Mouse (Mus musculus) embryonic facial prominence, embryonic 12.5 days (tissue): Measurements from ENCODE around the gene Tmem120a. TPM values are rescaled to one million over a fixed set of nuclear protein-coding genes. Genes with fewer than 3 reads are reported as not detected.

Source experiments
- ATAC-seq: fragments of 200-750 bp; cut with Nextera tagmentation; 2 replicates; pipeline ENCODE4 v1.8.0; 2017; ENCODE audit not compliant: insufficient number of reproducible peaks, insufficient read depth, low FRiP score, low TSS enrichment
- H3K27ac ChIP-seq: fragments of 300-500 bp; sonication (generic); 2 replicates; pipeline ENCODE4 v1.5.1; 2016; ENCODE audit warnings: mild to moderate bottlenecking
- H3K27me3 ChIP-seq: fragments of 300-500 bp; sonication (generic); 2 replicates; pipeline ENCODE4 v1.6.1; 2016; ENCODE audit warnings: mild to moderate bottlenecking, moderate library complexity
- H3K36me3 ChIP-seq: fragments of 300-500 bp; sonication (generic); 2 replicates; pipeline ENCODE4 v1.6.1; 2016; ENCODE audit warnings: mild to moderate bottlenecking
- H3K4me1 ChIP-seq: fragments of 300-500 bp; sonication (generic); 2 replicates; pipeline ENCODE4 v1.6.1; 2016
- H3K4me2 ChIP-seq: fragments of 300-500 bp; sonication (generic); replicated peaks from 2 replicates; pipeline ENCODE4 v1.6.1; 2016; ENCODE audit warnings: mild to moderate bottlenecking, moderate library complexity
- H3K4me3 ChIP-seq: fragments of 300-500 bp; sonication (generic); 2 replicates; pipeline ENCODE4 v1.5.1; 2016; ENCODE audit warnings: mild to moderate bottlenecking
- H3K9ac ChIP-seq: fragments of 300-500 bp; sonication (generic); 2 replicates; pipeline ENCODE4 v1.6.1; 2016; ENCODE audit warnings: mild to moderate bottlenecking, moderate library complexity
- H3K9me3 ChIP-seq: fragments of 300-500 bp; sonication (generic); 2 replicates; pipeline ENCODE4 v1.6.1; 2016; ENCODE audit warnings: mild to moderate bottlenecking, moderate library complexity
- WGBS: fragments of 180-500 bp; shearing (Covaris S2); methylation state at CpG from one replicate; pipeline ENCODE4 v1.1.7; 2016; 5-methylcytosine and 5-hydroxymethylcytosine counted together
- microRNA-seq: library from miRNA; unstranded; fragments of <30 nt; microRNA quantifications from one replicate; pipeline ENCODE4, GENCODE M21; 2017
- polyA plus RNA-seq: library from polyadenylated mRNA; unstranded; fragments of >200 nt; fragmentation: Nextera tagmentation; extraction: Ambion mirVana; gene quantifications from 2 replicates; pipeline ENCODE4 v1.2.1, GENCODE M21; 2016

Tmem120a gene
- polyA plus RNA-seq, 1 experiment from 2014 or later: 53.1 TPM

DNA sequence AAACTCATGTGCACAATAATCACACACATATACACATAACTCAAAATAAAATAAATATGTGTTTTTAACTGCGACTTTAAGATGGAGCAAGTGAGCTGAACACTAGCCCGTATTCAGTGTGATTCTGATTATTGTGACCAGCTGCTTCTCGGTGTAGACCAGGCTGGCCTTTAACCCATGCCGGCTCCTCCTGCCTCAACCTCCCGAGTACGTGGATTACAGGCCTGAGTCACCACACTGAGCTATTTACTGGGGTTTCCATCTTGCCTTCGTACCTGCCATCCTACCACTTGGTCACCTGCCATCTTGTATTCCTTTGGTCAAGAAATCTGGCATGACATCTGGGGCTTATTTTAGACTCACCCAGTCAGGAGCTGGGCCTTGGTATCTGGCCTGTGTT is 40.8 kb downstream of the Tmem120a start:
- H3K27ac ChIP-seq: no peak overlapping the region
- no peak overlapping the region for H3K9ac ChIP-seq
- peaks cover 40% of the 10 kb centered on the region for H3K36me3 ChIP-seq
- H3K4me3 ChIP-seq: no peak overlapping the region
- H3K27me3 ChIP-seq: no peaks in the 10 kb centered on the region
- H3K4me2 ChIP-seq: no peak overlapping the region
- ATAC-seq: no peak
- H3K4me1 ChIP-seq: no peaks in the 10 kb centered on the region
- WGBS: 89% methylated on average over 7 of the region's 7 CpGs
- H3K9me3 ChIP-seq: no peaks in the 10 kb centered on the region

DNA sequence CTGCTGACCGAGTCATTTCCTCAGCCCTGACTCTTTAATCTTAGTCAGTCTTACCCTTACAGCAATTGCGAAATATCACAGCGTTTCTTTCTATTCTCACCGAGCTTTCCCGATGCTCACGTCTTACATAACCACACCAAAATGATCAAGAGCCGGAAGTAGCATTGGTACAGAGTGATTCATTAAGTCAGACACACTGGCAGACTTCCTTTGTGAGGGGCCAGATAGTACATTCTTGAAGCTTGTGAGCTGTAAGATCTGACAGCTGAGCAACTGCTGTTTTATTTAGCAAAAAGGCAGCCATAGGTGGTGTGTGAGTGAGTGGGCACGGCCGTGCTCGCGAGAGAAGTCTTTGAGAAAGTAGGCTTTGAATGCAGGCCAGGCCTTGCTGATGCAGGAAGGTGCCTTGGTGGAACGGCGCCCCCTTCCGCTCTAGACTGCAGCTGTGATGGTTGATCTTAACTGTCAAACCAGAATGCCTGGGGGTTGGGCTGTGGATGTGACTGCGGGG is 41.5 kb downstream of the Tmem120a start:
- Histone ChIP-seq H3K4me1 (no peaks in the 10 kb centered on the region), H3K36me3 (peaks cover 38% of the 10 kb centered on the region), H3K4me2 (no peak overlapping the region), H3K27me3 (no peaks in the 10 kb centered on the region), H3K9ac (no peak overlapping the region), H3K4me3 (no peak overlapping the region), H3K27ac (no peak overlapping the region), H3K9me3 (no peaks in the 10 kb centered on the region)
- WGBS: 80% methylated on average over 15 of the region's 15 CpGs
- ATAC-seq: no peak

DNA sequence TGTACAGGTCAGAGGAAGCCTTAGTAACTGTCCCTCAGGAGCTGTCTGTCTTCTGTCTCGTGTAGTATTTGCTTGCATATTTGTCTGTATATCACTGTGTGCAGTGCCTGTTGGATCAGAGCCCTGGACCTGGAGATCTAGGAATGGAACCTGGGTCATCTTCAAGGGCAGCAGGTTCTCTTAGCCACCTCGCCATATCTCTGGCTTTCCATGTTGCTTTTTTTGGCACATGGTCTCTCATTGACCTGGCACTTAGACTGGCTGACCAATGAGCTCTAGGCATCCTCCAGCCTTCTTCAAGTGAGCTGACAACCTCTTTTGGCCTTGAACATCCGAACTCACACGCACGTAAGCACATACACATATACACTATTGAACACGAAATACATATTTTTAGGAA is 42.1 kb downstream of the Tmem120a start:
- Histone ChIP-seq H3K4me1 (no peaks in the 10 kb centered on the region), H3K27ac (no peak overlapping the region), H3K9me3 (no peaks in the 10 kb centered on the region), H3K27me3 (no peaks in the 10 kb centered on the region), H3K4me3 (no peak overlapping the region), H3K9ac (no peak overlapping the region), H3K36me3 (peaks cover 32% of the 10 kb centered on the region), H3K4me2 (no peak overlapping the region)
- WGBS: 91% methylated on average over 6 of the region's 6 CpGs
- ATAC-seq: no peak

DNA sequence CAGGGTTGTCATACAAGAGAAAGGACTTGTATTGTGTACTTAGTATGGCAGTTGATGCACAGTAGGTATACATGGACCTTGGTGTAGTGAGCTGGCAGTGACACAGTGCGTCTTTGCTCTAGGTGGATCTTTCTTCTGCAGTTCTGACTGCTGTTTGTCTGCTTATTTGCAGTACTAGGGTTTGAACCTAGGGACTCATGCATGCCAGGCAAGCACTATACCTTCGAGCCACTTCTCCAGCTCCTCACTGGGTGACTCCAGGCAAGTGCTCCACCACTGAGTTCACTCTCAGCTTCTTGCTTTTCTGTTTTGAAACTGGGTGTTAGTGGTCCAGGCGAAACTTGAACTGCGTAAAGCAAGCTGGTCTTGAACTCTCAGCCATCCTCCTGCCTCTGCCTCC is 42.6 kb downstream of the Tmem120a start:
- H3K4me1 ChIP-seq: no peaks in the 10 kb centered on the region
- H3K4me2 ChIP-seq: no peak overlapping the region
- 95% methylated on average over 4 of the region's 4 CpGs for WGBS
- H3K9me3 ChIP-seq: no peaks in the 10 kb centered on the region
- no peaks in the 10 kb centered on the region for H3K27me3 ChIP-seq
- no peak for ATAC-seq
- H3K27ac ChIP-seq: no peak overlapping the region
- no peak overlapping the region for H3K9ac ChIP-seq
- no peak overlapping the region for H3K4me3 ChIP-seq
- H3K36me3 ChIP-seq: peaks cover 26% of the 10 kb centered on the region; the same call in 1 of the 2 replicates

DNA sequence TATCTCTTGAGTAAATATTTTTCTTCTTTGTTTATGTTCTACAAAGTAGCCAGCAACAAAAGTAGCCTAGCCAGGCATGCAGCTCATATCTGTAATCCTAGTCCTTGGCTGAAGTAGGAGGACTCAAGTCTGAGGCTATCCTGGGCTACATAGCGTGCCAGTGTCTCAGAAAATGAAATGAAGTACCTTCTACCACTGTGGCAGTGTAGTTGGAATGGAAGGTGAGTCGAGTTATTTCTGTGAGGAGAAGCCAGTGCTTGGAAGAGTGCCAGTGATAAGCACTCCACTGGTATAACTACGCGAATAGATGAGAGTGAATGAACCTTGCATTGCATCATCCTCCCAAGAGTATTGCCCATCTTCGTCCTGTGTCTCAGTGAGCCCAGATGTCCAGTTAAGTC is 46.5 kb downstream of the Tmem120a start:
- no peak overlapping the region for H3K4me2 ChIP-seq
- peaks cover 29% of the 10 kb centered on the region; the same call in 1 of the 2 replicates for H3K36me3 ChIP-seq
- H3K9ac ChIP-seq: no peak overlapping the region
- no peak overlapping the region for H3K27ac ChIP-seq
- H3K27me3 ChIP-seq: no peaks in the 10 kb centered on the region
- H3K4me1 ChIP-seq: peaks cover 8% of the 10 kb centered on the region; the same call in 1 of the 2 replicates
- no peaks in the 10 kb centered on the region for H3K9me3 ChIP-seq
- no peak for ATAC-seq
- H3K4me3 ChIP-seq: no peak overlapping the region
- WGBS: 84% methylated on average over 5 of the region's 5 CpGs

DNA sequence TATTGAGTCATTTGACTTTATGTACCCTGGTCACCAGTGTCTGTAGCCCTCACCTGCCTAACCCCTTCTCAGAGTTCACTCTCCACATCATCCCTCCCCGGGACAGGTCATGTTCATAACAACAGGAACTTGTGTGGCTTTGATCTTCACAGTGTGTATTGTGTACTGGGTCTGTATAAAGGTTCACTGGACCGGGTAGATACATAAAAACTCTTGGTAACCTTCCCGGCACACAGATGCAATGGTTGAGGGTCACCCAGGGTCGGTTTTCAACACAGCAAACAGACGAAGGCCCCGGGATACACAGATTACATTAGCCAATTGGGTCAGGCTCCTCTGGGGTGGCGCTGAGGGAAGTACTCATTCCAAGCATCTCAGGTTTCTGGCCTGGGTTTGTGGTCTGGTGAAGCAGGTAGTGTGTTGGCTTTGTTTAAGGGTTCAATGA is 48.9 kb downstream of the Tmem120a start:
- no peaks in the 10 kb centered on the region for H3K27me3 ChIP-seq
- peaks cover 20% of the 10 kb centered on the region; the same call in 1 of the 2 replicates for H3K36me3 ChIP-seq
- no peak overlapping the region for H3K9ac ChIP-seq
- no peak for ATAC-seq
- no peak overlapping the region for H3K4me2 ChIP-seq
- H3K4me3 ChIP-seq: no peak overlapping the region
- 32% methylated on average over 7 of the region's 7 CpGs for WGBS
- H3K27ac ChIP-seq: no peak overlapping the region
- H3K9me3 ChIP-seq: no peaks in the 10 kb centered on the region
- peaks cover 10% of the 10 kb centered on the region; the same call in 1 of the 2 replicates for H3K4me1 ChIP-seq

DNA sequence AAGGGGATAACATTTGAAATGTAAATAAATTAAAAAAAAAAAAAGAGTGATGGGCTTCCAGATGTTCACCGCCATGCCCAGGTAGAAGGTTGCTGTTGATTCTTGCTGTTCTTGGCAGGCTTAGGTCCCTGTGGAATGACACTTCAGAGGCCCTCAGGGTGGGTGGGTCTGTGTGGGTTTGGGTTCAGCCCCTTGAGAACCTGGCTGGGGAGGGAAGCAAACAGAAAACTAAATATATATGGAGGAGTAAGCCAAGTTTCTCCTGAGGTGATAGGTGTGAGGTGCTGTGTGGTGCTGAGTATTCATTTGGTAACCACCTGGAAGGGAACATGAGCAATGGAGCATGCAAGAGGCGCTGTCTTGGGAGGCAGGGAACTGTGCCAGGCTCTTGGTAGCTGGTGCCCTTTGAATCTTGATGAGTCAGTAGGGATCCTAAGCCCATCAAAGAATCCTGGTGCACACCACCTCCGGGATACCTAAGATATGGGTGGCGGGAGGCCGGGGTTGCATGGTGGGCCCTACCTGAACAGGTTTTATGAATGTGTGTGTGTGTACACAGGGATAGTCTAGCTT is 50.9 kb downstream of the Tmem120a start:
- Histone ChIP-seq H3K36me3 (peaks cover 9% of the 10 kb centered on the region; the same call in 1 of the 2 replicates), H3K9me3 (no peaks in the 10 kb centered on the region), H3K27me3 (no peaks in the 10 kb centered on the region), H3K4me3 (no peak overlapping the region), H3K27ac (no peak overlapping the region), H3K4me2 (no peak overlapping the region), H3K9ac (no peak overlapping the region), H3K4me1 (peaks cover 18% of the 10 kb centered on the region; the same call in 1 of the 2 replicates)
- ATAC-seq: no peak
- WGBS: 94% methylated on average over 5 of the region's 5 CpGs

DNA sequence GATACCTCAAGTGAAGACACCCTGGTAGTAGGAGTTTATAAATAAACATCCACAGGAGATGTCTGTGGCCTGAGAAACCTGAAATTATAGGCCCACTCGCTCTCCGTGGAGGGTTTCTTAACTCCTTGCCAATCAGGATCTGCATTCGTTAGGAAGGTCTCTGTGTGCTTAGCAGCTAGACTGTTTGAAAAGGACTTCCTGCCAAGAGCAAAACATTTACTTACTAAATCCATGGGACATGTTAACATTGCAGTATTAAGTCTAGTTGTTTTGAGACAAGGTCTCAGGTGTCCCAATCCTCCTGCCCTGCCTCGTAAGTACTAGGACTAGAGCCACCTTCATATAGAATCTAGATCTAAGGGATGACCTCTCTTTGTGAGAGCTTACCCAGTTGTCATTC is 53.0 kb downstream of the Tmem120a start:
- H3K36me3 ChIP-seq: peaks cover 8% of the 10 kb centered on the region; the same call in 1 of the 2 replicates
- no peak overlapping the region for H3K9ac ChIP-seq
- H3K4me1 ChIP-seq: peaks cover 18% of the 10 kb centered on the region; the same call in 1 of the 2 replicates
- no peak for ATAC-seq
- H3K27ac ChIP-seq: no peak overlapping the region
- WGBS: 77% methylated on average over 4 of the region's 4 CpGs
- no peaks in the 10 kb centered on the region for H3K9me3 ChIP-seq
- no peak overlapping the region for H3K4me2 ChIP-seq
- H3K27me3 ChIP-seq: no peaks in the 10 kb centered on the region
- no peak overlapping the region for H3K4me3 ChIP-seq

DNA sequence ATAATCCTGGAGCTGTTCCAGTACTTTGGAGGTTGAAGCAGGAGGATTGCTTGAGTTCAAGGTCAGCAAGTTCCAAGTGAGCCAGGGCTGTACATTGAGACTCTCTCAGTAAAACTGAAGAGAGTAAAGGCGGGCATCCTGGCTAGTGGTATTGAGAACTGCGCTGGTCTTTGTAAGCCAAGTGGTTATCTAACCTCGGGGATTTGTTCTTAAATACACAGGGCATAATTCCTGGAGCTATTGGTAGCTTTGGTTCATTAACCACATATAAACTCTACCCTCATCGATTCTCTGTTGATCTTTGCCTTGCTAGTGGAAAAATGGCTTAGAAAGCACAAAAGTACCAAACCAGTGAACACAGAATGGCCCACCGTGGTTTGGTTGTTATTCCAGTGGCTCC is 53.8 kb downstream of the Tmem120a start:
- WGBS: 89% methylated on average over 5 of the region's 5 CpGs
- Histone ChIP-seq H3K36me3 (peaks cover 8% of the 10 kb centered on the region; the same call in 1 of the 2 replicates), H3K27ac (no peak overlapping the region), H3K9ac (peak overlapping the region; percentile 71; the same call in 1 of the 2 replicates), H3K9me3 (no peaks in the 10 kb centered on the region), H3K27me3 (no peaks in the 10 kb centered on the region), H3K4me1 (peaks cover 14% of the 10 kb centered on the region; the same call in 1 of the 2 replicates), H3K4me3 (peak overlapping the region; percentile 81), H3K4me2 (peak overlapping the region; percentile 92)
- no peak for ATAC-seq

Small RNA genes within 50 kb of the gene (microRNA-seq; reads per million reads assigned to microRNA genes)
- gene Mir7034: not detected

Other genes starting within 250 kb of the Tmem120a start
- gene Hip1, start 199.3 kb downstream of the Tmem120a start, polyA plus RNA-seq: 57.9 and 60.5 TPM in 2 replicates
- gene Ccl26, start 180.9 kb downstream of the Tmem120a start, polyA plus RNA-seq: not detected in 2 replicates
- 0.99 and 1.0 TPM in 2 replicates for gene Ccl24, start 171.4 kb downstream of the Tmem120a start, polyA plus RNA-seq
- 47.4 and 49.1 TPM in 2 replicates for gene Rhbdd2, start 111.8 kb downstream of the Tmem120a start, polyA plus RNA-seq
- gene Por, start 74.4 kb downstream of the Tmem120a start, polyA plus RNA-seq: 98.4 and 99.4 TPM in 2 replicates
- 0.23 and 0.47 TPM in 2 replicates for gene Styxl1, start 33.9 kb upstream of the Tmem120a start, polyA plus RNA-seq
- 487 and 498 TPM in 2 replicates for gene Mdh2, start 34.0 kb upstream of the Tmem120a start, polyA plus RNA-seq
- 3.6 and 8.9 TPM in 2 replicates for gene Srrm3, start 62.4 kb upstream of the Tmem120a start, polyA plus RNA-seq
- gene Hspb1, start 143.5 kb upstream of the Tmem120a start, polyA plus RNA-seq: 67.9 and 74.8 TPM in 2 replicates
- gene Ywhag, start 190.2 kb upstream of the Tmem120a start, polyA plus RNA-seq: 221 and 228 TPM in 2 replicates
- gene Ssc4d, start 230.1 kb upstream of the Tmem120a start, polyA plus RNA-seq: 4.7 and 5.1 TPM in 2 replicates
- gene Zp3, start 235.7 kb upstream of the Tmem120a start, polyA plus RNA-seq: 0.12 TPM in 1 of 2 replicates, not detected in the other